Mouse (Mus musculus) brain, embryonic 14.5 days (tissue): ENCODE measurements around the gene Tesk2.

Source experiments
- CTCF ChIP-seq: fragments of 200-500 bp; IDR thresholded peaks from 2 replicates; pipeline ENCODE4 v1.5.1; 2012; ENCODE audit warnings: inconsistent platforms, mild to moderate bottlenecking, moderate library complexity, borderline replicate concordance; ENCODE audit not compliant: insufficient read depth, insufficient read length; ENCODE audit errors: extremely low read depth
- POLR2A ChIP-seq: fragments of 200-500 bp; IDR thresholded peaks from 2 replicates; pipeline ENCODE4 v1.6.1; 2012; ENCODE audit warnings: mild to moderate bottlenecking, inconsistent platforms, borderline replicate concordance; ENCODE audit not compliant: poor library complexity, insufficient read depth, insufficient read length, severe bottlenecking; ENCODE audit errors: extremely low read depth

DNA sequence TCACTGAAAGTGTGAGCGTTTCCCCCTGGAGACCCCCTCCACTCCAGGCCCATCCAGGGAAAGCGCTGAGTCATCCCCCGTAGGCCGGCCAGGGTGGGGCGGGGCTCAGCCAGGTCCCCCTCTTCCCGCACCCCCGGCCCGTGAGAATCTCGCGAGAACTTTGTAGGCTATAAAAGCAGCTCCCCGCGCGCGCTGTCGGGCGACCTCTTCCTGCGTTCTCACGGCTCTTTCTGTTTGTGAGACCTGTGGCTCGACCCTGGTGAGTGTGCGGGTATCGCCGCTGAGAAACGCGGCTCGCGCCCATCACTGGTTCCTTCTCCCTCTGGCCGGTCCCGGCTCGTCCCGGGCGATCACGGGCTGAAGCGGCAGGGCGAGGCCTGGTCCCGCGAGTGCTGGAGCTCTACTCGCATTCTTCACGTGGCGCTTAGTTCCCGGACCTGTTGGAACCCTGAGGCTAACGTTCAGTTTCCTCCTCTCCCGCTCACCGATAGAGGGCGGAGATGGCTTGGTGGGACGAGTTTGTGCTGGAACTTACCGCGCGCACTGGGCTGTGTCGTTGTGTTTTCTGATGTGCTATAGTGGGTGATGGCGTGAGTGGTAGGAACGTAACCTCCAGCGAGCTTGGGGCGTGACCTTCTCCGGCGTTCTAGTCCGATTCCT lies 35.2 kb upstream of the Tesk2 start, which contains the start of gene Prdx1:
- peak; percentile 89 for TF ChIP-seq CTCF
- TF ChIP-seq POLR2A, result peak; percentile 82; the same call in 1 of the 2 replicates
